Mouse (Mus musculus) heart, embryonic 14.5 days (tissue): Measurements from ENCODE around the gene Aqp7. TPM values are rescaled to one million over a fixed set of nuclear protein-coding genes. Genes with fewer than 3 reads are reported as not detected.

ENCODE experiments used
- ATAC-seq: fragments of 200-750 bp; cut with Nextera tagmentation; 2 replicates; pipeline ENCODE4 v1.8.0; 2017; ENCODE audit warnings: low read depth, moderate TSS enrichment; ENCODE audit not compliant: insufficient number of reproducible peaks, insufficient read depth, low FRiP score
- H3K27ac ChIP-seq, 2 experiments: fragments of 200-500 bp in 1 of 2; fragments of 300-500 bp in 1 of 2; sonication (generic) in 1 of 2; replicated peaks in 1 of 2; 2 replicates each; pipeline ENCODE4 v1.5.1; 2012 to 2014; ENCODE audit warnings: low read depth in 2 of 2, low read length in 2 of 2, control low read depth in 1 of 2, mild to moderate bottlenecking in 1 of 2, mixed read lengths in 1 of 2; ENCODE audit not compliant: control insufficient read depth in 1 of 2, insufficient read depth in 1 of 2
- H3K27me3 ChIP-seq: fragments of 300-500 bp; sonication (generic); 2 replicates; pipeline ENCODE4 v1.6.1; 2014; ENCODE audit warnings: mild to moderate bottlenecking, low read length, control low read depth; ENCODE audit not compliant: control insufficient read depth, insufficient read depth
- H3K36me3 ChIP-seq: fragments of 300-500 bp; sonication (generic); 2 replicates; pipeline ENCODE4 v1.6.1; 2014; ENCODE audit warnings: mild to moderate bottlenecking, control low read depth, low read length, mixed read lengths; ENCODE audit not compliant: control insufficient read depth, insufficient read depth
- H3K4me1 ChIP-seq, 2 experiments: fragments of 200-500 bp in 1 of 2; fragments of 300-500 bp in 1 of 2; sonication (generic) in 1 of 2; 2 replicates each; pipeline ENCODE4 v1.6.1; 2012 to 2014; ENCODE audit warnings: low read length in 2 of 2, control low read depth in 1 of 2, mixed read lengths in 1 of 2; ENCODE audit not compliant: control insufficient read depth in 2 of 2, insufficient read depth in 2 of 2
- H3K4me2 ChIP-seq: fragments of 300-500 bp; sonication (generic); 2 replicates; pipeline ENCODE4 v1.6.1; 2014; ENCODE audit warnings: mild to moderate bottlenecking, low read length
- H3K4me3 ChIP-seq, 2 experiments: fragments of 200-500 bp in 1 of 2; fragments of 300-500 bp in 1 of 2; sonication (generic) in 1 of 2; 2 replicates each; pipeline ENCODE4 v1.5.1; 2012 to 2014; ENCODE audit warnings: low read length in 2 of 2, mild to moderate bottlenecking in 2 of 2, control low read depth in 1 of 2, low read depth in 1 of 2, moderate library complexity in 1 of 2; ENCODE audit not compliant: control insufficient read depth in 1 of 2, insufficient read depth in 1 of 2
- H3K9ac ChIP-seq: fragments of 300-500 bp; sonication (generic); 2 replicates; pipeline ENCODE4 v1.6.1; 2014; ENCODE audit warnings: mild to moderate bottlenecking, low read length
- H3K9me3 ChIP-seq: fragments of 300-500 bp; sonication (generic); 2 replicates; pipeline ENCODE4 v1.6.1; 2016; ENCODE audit warnings: low read length, control low read depth; ENCODE audit not compliant: control insufficient read depth
- WGBS: fragments of 180-500 bp; shearing (Covaris S2); extraction: QIAGEN DNeasy Blood & Tissue Kit; methylation state at CpG from one replicate; pipeline ENCODE4 v1.1.7; 2014; 5-methylcytosine and 5-hydroxymethylcytosine counted together
- polyA plus RNA-seq: library from polyadenylated mRNA; unstranded; fragments of >200 nt; fragmentation: Nextera tagmentation; extraction: Ambion mirVana; gene quantifications from 2 replicates; pipeline ENCODE4 v1.2.1, GENCODE M21; 2014

Gene Aqp7
- polyA plus RNA-seq, 1 experiment from 2014 or later = not detected

DNA sequence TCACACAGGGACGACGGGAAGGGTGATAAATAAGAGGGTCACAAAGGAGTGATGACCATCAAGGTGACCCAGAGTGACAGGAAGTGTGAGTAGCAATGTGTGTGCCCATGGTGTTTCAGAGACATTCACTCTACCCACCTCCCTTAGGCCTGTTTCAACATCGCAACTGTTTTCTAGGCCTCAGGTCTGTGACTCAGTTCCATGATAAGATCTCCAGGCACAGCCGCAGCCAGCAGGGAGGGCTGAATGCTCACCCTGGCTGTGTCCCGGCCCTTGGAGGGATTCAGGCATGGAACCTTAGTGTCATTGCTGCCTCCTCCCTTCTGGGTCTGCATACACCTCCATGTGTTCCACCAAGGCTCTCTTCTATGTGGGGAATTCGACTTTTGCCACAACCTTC, 30.8 kb upstream of the Aqp7 start:
- Histone ChIP-seq H3K27ac (no peak overlapping the region), H3K9ac (no peak overlapping the region), H3K4me2 (no peak overlapping the region), H3K4me1 (peaks cover 0 to 3% of the 10 kb centered on the region in 2 experiments; a peak in 1 of 4 replicates), H3K4me3 (no peak overlapping the region), H3K9me3 (no peaks in the 10 kb centered on the region), H3K36me3 (no peaks in the 10 kb centered on the region), H3K27me3 (no peaks in the 10 kb centered on the region)
- ATAC-seq = no peak
- 31% methylated on average over 6 of the region's 6 CpGs for WGBS

DNA sequence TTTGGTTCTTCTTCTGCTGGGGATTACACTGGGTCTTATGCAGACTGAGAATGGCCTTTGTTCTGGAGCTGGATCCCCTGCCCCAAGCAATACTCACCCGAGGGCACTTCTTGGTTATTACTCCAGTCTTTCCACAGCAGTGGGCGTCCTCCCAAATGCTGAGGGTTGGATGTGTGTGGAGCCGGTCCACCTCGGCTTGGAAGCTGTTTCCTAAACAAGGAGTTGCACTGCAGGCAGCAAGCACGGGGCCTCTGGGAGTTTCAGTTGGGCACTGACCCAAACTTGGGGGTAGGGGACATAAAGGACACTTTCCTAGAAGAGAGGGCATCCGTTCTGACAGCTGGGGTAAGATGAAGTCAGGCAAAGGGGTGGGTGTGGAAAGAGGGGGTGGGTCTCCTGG, 26.5 kb upstream of the Aqp7 start:
- Histone ChIP-seq H3K9ac (no peak overlapping the region), H3K4me1 (peaks cover 0 to 3% of the 10 kb centered on the region in 2 experiments; a peak in 1 of 4 replicates), H3K27me3 (no peaks in the 10 kb centered on the region), H3K4me2 (no peak overlapping the region), H3K9me3 (no peaks in the 10 kb centered on the region), H3K36me3 (no peaks in the 10 kb centered on the region), H3K27ac (no peak overlapping the region), H3K4me3 (no peak overlapping the region)
- ATAC-seq = no peak
- 66% methylated on average over 6 of the region's 6 CpGs for WGBS

DNA sequence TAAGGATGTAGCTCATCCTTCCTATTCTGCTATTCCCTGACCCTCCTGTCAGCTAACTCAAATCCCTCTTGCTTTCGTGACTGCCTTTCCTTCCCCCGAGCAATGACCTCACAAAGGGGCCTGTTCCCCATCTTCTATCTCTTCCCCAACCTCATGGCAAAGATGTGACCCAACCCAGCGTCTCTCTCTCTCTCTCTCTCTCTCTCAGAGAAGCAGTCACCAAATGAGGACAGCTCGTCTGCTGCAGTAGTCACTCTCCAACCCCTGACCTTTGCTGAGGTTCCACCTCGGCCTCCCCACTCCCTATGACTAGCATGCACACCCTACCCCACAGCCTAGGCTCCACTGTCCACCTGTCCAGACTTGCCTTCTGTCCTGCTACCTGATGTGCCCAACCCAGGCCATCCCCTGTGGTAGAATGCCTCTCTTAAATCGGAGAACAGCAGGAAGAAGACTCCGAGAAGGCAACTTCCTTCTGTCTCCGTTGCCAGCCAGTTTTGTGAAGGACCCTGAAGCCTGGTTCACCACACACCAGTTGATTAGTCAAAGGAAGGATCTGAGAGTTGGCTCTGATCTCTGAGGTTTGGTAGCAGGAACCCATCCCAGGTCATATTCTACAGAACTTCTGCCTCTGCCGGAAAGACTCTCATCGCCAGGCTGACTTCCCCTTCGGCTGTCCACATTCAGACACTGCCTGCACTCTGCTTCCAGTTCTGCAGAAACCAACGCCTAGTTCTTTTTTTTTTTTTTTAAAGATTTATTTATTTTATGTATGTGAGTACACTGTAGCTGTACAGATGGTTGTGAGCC, 25.3 kb upstream of the Aqp7 start:
- no peaks in the 10 kb centered on the region for H3K4me1 ChIP-seq
- H3K9me3 ChIP-seq = no peaks in the 10 kb centered on the region
- no peak overlapping the region for H3K4me3 ChIP-seq
- no peak overlapping the region for H3K4me2 ChIP-seq
- H3K36me3 ChIP-seq = no peaks in the 10 kb centered on the region
- 72% methylated on average over 12 of the region's 12 CpGs for WGBS
- no peak overlapping the region for H3K9ac ChIP-seq
- no peak for ATAC-seq
- H3K27me3 ChIP-seq = no peaks in the 10 kb centered on the region
- H3K27ac ChIP-seq = no peak overlapping the region

DNA sequence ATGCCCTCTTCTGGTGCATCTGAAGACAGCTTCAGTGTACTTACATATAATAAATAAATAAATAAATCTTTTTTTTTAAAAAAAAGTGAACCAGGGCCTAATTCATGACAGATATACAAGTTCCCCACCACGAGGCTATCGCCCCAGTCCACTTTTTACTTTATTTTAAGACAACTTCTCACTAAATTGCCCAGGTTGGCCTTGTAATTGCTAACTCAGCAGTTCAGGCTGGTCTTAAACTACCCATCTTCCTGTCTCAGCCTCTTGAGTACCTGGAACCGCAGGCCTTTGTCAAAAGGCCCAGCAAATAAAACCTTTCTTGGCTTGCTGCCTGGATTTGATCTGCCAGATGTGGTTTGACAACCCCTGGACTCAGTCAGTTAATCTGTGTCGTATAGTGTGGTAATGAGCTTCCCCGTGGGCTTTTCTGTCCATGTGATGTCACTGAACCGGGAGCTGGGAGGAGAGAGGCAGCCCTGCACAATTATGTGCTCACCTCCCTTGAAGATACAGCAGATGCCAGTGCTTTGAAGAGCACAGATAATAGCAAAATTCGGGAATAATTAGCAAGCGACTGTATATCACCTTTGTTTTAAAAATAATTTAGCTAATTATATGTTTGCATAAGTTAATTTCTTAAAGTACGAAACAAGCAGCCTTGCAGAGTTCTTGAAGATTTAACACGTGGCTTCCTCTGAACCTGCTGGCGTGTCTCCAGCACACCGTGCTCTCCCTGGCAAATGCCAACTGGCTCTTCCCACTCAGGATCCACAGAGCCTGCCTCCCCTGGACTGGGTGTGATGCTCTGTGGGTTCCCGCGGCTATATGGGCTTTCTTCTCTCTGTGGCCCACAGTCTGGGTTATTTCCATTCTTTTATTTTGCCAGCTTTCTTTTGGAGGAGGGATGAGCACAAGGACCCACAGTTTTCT, 23.8 kb upstream of the Aqp7 start:
- 74% methylated on average over 14 of the region's 14 CpGs for WGBS
- Histone ChIP-seq H3K4me1 (no peaks in the 10 kb centered on the region), H3K36me3 (no peaks in the 10 kb centered on the region), H3K27ac (no peak overlapping the region), H3K9me3 (no peaks in the 10 kb centered on the region), H3K27me3 (no peaks in the 10 kb centered on the region), H3K9ac (no peak overlapping the region), H3K4me3 (no peak overlapping the region), H3K4me2 (no peak overlapping the region)
- no peak for ATAC-seq

DNA sequence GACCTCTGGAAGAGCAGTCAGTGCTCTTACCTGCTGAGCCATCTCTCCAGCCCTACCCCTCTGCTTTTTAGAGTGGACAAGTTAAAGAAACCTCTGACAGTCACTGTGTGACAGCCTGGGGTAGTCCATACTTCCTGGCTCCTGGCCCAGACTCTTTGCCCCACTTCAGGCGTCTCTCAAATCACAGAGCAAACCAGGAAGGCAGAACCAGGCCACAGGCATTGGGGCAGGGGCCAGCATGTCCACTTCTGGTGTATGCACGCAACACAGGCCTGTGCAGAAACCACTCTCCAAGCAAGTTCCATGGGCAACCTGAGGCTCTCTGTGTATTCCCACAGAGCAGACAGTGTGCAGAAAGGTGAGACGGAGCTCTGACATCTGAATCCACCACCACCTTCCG, 17.3 kb upstream of the Aqp7 start:
- ATAC-seq = no peak
- no peaks in the 10 kb centered on the region for H3K36me3 ChIP-seq
- no peak overlapping the region for H3K9ac ChIP-seq
- no peaks in the 10 kb centered on the region for H3K4me1 ChIP-seq
- H3K4me3 ChIP-seq = no peak overlapping the region
- WGBS = 64% methylated on average over 4 of the region's 4 CpGs
- H3K27me3 ChIP-seq = no peaks in the 10 kb centered on the region
- H3K27ac ChIP-seq = no peak overlapping the region
- no peak overlapping the region for H3K4me2 ChIP-seq
- H3K9me3 ChIP-seq = no peaks in the 10 kb centered on the region

DNA sequence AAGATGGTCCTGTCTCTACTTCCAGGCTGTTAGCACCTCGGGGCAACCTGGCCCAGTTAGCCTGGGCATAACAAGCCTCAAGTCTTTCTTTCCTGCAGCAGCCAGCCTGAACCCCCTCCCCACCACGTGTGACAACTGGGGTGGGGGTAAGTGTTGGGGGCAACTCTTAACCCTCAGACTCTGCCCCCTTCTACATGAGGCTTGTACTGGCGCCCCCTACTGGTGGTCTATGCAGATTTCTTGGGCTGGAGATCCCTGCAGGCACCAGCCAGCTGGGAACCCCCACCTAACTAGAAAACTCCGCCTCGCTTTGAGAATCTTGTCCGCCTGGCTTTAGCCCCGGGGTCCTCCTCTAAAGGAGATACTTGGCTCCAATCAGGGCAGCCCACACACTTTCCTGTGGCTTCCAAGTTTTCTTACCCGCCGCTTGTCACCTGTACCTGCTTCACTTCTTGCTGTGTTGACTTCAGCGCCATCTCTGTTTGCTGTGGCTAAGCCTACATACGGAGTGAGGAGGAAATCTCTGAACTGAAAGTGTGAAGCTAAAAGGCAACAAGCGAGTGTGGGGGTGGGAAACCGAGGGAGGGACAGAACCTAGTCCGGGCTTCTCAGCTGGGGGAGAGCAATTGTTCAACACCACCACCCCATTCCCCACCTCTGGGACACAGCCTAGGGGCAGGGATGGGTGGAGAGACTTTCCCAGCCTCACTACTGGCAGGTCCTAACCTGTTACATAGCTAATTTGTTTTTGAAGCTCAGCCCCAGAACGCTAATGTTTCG, 16.1 kb upstream of the Aqp7 start:
- no peaks in the 10 kb centered on the region for H3K27me3 ChIP-seq
- H3K27ac ChIP-seq = no peak overlapping the region
- H3K4me1 ChIP-seq = no peaks in the 10 kb centered on the region
- 18% methylated on average over 16 of the region's 16 CpGs for WGBS
- ATAC-seq = no peak
- H3K36me3 ChIP-seq = no peaks in the 10 kb centered on the region
- H3K4me3 ChIP-seq = 0 out of 4 replicates have a peak overlapping the region, but pooled peaks of 1 of the 2 experiments have one; percentile 6
- H3K9me3 ChIP-seq = no peaks in the 10 kb centered on the region
- peak overlapping the region; percentile 51 for H3K4me2 ChIP-seq
- H3K9ac ChIP-seq = no peak overlapping the region

DNA sequence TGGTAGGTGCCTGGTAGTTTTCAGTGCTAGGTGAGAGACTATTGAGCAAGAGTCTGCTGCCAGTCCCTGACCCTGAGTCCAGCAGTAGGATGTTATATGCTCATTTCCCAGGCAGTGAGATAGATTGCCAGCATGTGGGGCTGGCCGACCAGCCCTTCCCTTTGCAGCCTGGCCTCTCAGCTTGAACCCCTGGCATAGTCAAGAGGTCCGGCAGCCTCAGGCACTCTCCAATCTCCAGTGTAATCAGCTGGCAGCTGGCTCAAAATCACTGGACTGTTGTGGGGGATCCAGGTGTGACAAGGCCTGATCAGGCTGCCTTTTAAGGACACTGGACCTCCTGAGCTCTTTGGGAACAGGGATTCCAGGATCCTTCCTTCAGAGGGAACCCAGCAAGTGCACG, 15.4 kb upstream of the Aqp7 start:
- no peak overlapping the region for H3K27ac ChIP-seq
- no peak overlapping the region for H3K4me3 ChIP-seq
- H3K4me2 ChIP-seq = no peak overlapping the region
- H3K36me3 ChIP-seq = no peaks in the 10 kb centered on the region
- no peaks in the 10 kb centered on the region for H3K9me3 ChIP-seq
- H3K27me3 ChIP-seq = no peaks in the 10 kb centered on the region
- no peak overlapping the region for H3K9ac ChIP-seq
- 40% methylated on average over 3 of the region's 3 CpGs for WGBS
- no peak for ATAC-seq
- H3K4me1 ChIP-seq = no peaks in the 10 kb centered on the region
